Mouse (Mus musculus) liver, embryonic 14.5 days (tissue): ENCODE data around the gene Asna1.

Source experiments
- CTCF ChIP-seq: IDR thresholded peaks from 2 replicates; pipeline ENCODE4 v1.5.1; 2016; ENCODE audit warnings: antibody characterized with exemption, low read depth, control low read depth
- EP300 ChIP-seq: IDR thresholded peaks from 2 replicates; pipeline ENCODE4 v1.6.1; 2016; ENCODE audit warnings: antibody characterized with exemption, low read depth

DNA sequence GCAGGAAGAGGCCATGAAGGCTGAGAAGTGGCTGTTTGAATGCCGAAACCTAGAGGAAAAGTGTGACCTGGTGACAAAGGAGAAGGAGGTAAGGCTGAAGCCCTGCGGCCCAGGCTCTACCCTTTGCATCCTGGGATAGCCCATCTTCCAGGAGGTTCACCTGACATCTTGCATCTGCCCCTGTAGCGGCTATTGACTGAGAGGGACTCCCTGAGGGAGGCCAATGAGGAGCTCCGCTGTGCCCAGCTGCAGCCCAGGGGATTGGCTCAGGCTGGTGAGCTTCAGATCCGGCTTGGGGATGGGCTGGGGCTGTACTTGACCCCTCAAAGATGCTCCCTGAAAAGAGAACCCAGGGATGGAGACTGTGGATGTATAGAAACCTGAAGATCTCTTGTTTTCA, 28.1 kb downstream of the Asna1 start:
- TF ChIP-seq CTCF: no peak
- TF ChIP-seq EP300: no peak
